Mouse (Mus musculus): ENCODE results near the gene Olfr437. TPM values are rescaled to one million over a fixed set of nuclear protein-coding genes. Genes with fewer than 3 reads are reported as not detected.
"Not testable (repeated sequence)": the region's sequence is repeated elsewhere in the genome, so short reads cannot be mapped to it uniquely, and the experiment has no call there.

Olfr437 gene
- polyA plus RNA-seq (2015; fragmentation: Nextera tagmentation; extraction: Ambion mirVana) = not detected in 2 replicates

DNA sequence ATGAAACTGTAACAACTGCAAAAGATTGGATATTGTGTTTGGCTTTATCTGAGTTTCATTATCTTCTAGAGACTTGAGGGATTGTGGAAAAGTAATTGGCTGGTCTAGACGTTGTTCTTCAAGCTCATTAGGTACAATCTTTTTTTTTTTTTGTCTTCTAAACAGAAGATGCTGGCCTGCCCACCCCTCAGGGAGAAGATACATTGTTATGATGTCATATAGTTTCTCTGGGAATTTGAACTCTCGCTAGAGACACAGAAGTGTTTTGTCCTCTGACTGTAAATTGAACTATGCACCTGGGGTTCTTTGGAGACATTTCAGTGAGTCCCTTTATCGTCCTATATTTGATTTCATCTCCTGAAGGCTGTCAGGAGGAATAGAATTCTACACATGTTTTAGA is at the start of gene Olfr437:
Gene Olfr437, plus strand, starts transcription at position 301 of the 400 bp plus-strand sequence.
- no peaks in the 10 kb centered on the region for H3K36me3 ChIP-seq (ENCODE audit: control insufficient read depth, insufficient read depth)
- H3K4me3 ChIP-seq (ENCODE audit: low read depth, low read length) = no peak within 1 kb of the TSS
- no peak for ATAC-seq
- TF ChIP-seq CTCF (IDR thresholded peaks at IDR 0.05; ENCODE audit: low read depth) = no peak
- no peaks in the 10 kb centered on the region for H3K4me1 ChIP-seq (replicated peaks; ENCODE audit: control insufficient read depth, insufficient read depth, low read length)
- 69% methylated on average over 3 of the region's 3 CpGs for WGBS
- H3K27me3 ChIP-seq (replicated peaks; ENCODE audit: control insufficient read depth, insufficient read depth, low read length) = no peaks in the 10 kb centered on the region
- no peak within 1 kb of the TSS for H3K4me2 ChIP-seq (replicated peaks; ENCODE audit: low read depth)
- no peaks in the 10 kb centered on the region for H3K9me3 ChIP-seq (ENCODE audit: control insufficient read depth)
- no peak within 1 kb of the TSS for H3K27ac ChIP-seq (ENCODE audit: low read depth, low read length)
- H3K9ac ChIP-seq (ENCODE audit: low read depth, low read length) = no peak within 1 kb of the TSS

DNA sequence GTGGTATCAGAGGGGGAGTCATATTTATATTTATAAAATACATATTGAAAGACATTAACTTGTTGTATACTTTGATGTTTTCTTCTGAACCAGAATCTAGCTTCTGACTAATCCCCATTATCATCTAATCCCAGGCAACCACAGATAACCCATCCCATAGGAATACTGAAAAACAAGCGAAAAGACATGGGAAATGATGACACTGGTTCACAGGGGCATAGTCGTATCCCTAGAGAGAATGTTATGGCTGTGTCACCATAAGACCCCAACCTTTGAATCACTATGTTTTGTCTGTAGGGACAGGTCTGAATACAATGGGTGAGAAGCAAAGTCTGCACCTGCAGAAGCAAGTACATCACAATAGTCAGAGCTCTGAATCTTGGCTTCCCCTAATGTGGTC is 16.8 kb upstream of the Olfr437 start, which contains the start of gene Olfr237-ps1:
Gene Olfr237-ps1, plus strand, starts transcription at position 301 of the 400 bp plus-strand sequence.
- H3K4me3 ChIP-seq (ENCODE audit: low read depth, low read length); H3K9me3 ChIP-seq (ENCODE audit: control insufficient read depth); H3K27me3 ChIP-seq (replicated peaks; ENCODE audit: control insufficient read depth, insufficient read depth, low read length); H3K36me3 ChIP-seq (ENCODE audit: control insufficient read depth, insufficient read depth); H3K9ac ChIP-seq (ENCODE audit: low read depth, low read length); H3K27ac ChIP-seq (ENCODE audit: low read depth, low read length); ATAC-seq; H3K4me1 ChIP-seq (replicated peaks; ENCODE audit: control insufficient read depth, insufficient read depth, low read length); H3K4me2 ChIP-seq (replicated peaks; ENCODE audit: low read depth): not testable (repeated sequence)
- 84% methylated on average over 2 of the region's 2 CpGs for WGBS

DNA sequence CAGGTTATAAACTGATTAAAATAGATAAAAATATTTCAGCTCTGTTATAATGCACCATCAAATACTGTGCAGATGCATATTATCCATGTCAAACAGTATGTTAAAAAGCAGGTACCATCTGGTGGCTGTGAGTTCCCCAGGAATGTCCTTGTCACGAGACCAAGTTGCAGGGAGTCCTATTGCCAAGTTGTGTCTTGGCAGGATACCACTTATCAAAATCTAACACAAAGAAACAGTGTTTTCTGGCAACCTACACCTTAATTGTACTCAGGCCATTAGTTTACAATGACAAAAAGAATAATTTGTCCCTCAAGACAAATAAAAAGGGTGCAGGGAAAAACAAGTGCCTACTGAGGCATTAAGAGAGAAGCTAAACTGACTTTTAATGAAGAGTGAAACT is 3.6 kb upstream of the Olfr437 start:
- no peaks in the 10 kb centered on the region for H3K27me3 ChIP-seq (replicated peaks; ENCODE audit: control insufficient read depth, insufficient read depth, low read length)
- 66% methylated on average over 1 of the region's 1 CpGs for WGBS
- no peak overlapping the region for H3K27ac ChIP-seq (ENCODE audit: low read depth, low read length)
- H3K36me3 ChIP-seq (ENCODE audit: control insufficient read depth, insufficient read depth) = no peaks in the 10 kb centered on the region
- no peak for TF ChIP-seq CTCF (IDR thresholded peaks at IDR 0.05; ENCODE audit: low read depth)
- H3K4me3 ChIP-seq (ENCODE audit: low read depth, low read length) = no peak overlapping the region
- ATAC-seq = no peak
- no peak overlapping the region for H3K4me2 ChIP-seq (replicated peaks; ENCODE audit: low read depth)
- H3K9ac ChIP-seq (ENCODE audit: low read depth, low read length) = no peak overlapping the region
- H3K9me3 ChIP-seq (ENCODE audit: control insufficient read depth) = no peaks in the 10 kb centered on the region
- no peaks in the 10 kb centered on the region for H3K4me1 ChIP-seq (replicated peaks; ENCODE audit: control insufficient read depth, insufficient read depth, low read length)

DNA sequence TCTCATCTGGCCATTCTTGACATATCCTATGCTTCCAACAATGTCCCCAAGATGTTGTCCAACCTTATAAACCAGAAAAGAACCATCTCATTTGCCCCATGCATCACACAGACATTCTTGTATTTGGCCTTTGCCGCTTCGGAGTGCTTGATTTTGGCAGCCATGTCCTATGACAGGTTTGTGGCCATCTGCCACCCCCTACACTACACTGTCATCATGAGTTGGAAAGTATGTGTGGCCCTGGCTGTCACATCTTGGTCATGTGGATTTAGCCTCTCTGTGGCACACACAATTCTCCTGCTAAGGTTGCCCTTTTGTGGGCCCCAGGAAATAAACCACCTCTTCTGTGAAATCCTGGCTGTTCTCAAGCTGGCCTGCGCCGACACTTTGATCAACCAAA is 4.2 kb downstream of the Olfr437 start:
- ATAC-seq = no peak
- Histone ChIP-seq H3K9ac (ENCODE audit: low read depth, low read length) (no peak overlapping the region), H3K27ac (ENCODE audit: low read depth, low read length) (no peak overlapping the region), H3K27me3 (replicated peaks; ENCODE audit: control insufficient read depth, insufficient read depth, low read length) (no peaks in the 10 kb centered on the region), H3K36me3 (ENCODE audit: control insufficient read depth, insufficient read depth) (no peaks in the 10 kb centered on the region), H3K9me3 (ENCODE audit: control insufficient read depth) (no peaks in the 10 kb centered on the region), H3K4me2 (replicated peaks; ENCODE audit: low read depth) (no peak overlapping the region), H3K4me1 (replicated peaks; ENCODE audit: control insufficient read depth, insufficient read depth, low read length) (no peaks in the 10 kb centered on the region), H3K4me3 (ENCODE audit: low read depth, low read length) (no peak overlapping the region)
- WGBS = 92% methylated on average over 4 of the region's 4 CpGs
- TF ChIP-seq CTCF (IDR thresholded peaks at IDR 0.05; ENCODE audit: low read depth) = no peak

- WGBS = 54% methylated on average over 4 of the region's 4 CpGs
- no peak within 1 kb of the TSS for H3K9ac ChIP-seq (ENCODE audit: low read depth, low read length)
- no peaks in the 10 kb centered on the region for H3K36me3 ChIP-seq (ENCODE audit: control insufficient read depth, insufficient read depth)
- H3K4me3 ChIP-seq (ENCODE audit: low read depth, low read length) = no peak within 1 kb of the TSS
- no peaks in the 10 kb centered on the region for H3K27me3 ChIP-seq (replicated peaks; ENCODE audit: control insufficient read depth, insufficient read depth, low read length)
- no peaks in the 10 kb centered on the region for H3K9me3 ChIP-seq (ENCODE audit: control insufficient read depth)
- ATAC-seq = no peak
- H3K27ac ChIP-seq (ENCODE audit: low read depth, low read length) = no peak within 1 kb of the TSS
- H3K4me1 ChIP-seq (replicated peaks; ENCODE audit: control insufficient read depth, insufficient read depth, low read length) = no peaks in the 10 kb centered on the region
- H3K4me2 ChIP-seq (replicated peaks; ENCODE audit: low read depth) = no peak within 1 kb of the TSS
- no peak for TF ChIP-seq CTCF (IDR thresholded peaks at IDR 0.05; ENCODE audit: low read depth)
These were observed 8.8 kb downstream of the Olfr437 start, which contains the start of gene Olfr13 for GRCm38 (mm10) chr6:43171840-43172239. Gene Olfr13, plus strand, starts transcription at chr6:43172140.

- Histone ChIP-seq H3K9ac (ENCODE audit: low read depth, low read length) (no peak overlapping the region), H3K4me1 (replicated peaks; ENCODE audit: control insufficient read depth, insufficient read depth, low read length) (no peaks in the 10 kb centered on the region), H3K27me3 (replicated peaks; ENCODE audit: control insufficient read depth, insufficient read depth, low read length) (no peaks in the 10 kb centered on the region), H3K27ac (ENCODE audit: low read depth, low read length) (no peak overlapping the region), H3K9me3 (ENCODE audit: control insufficient read depth) (no peaks in the 10 kb centered on the region), H3K4me2 (replicated peaks; ENCODE audit: low read depth) (no peak overlapping the region), H3K4me3 (ENCODE audit: low read depth, low read length) (no peak overlapping the region), H3K36me3 (ENCODE audit: control insufficient read depth, insufficient read depth) (no peaks in the 10 kb centered on the region)
- 65% methylated on average over 1 of the region's 1 CpGs for WGBS
- no peak for TF ChIP-seq CTCF (IDR thresholded peaks at IDR 0.05; ENCODE audit: low read depth)
- ATAC-seq = no peak
These were observed 15.0 kb downstream of the Olfr437 start for GRCm38 (mm10) chr6:43178129-43178528.
